Comparison of ENCODE assay signal across 12 mouse cellular contexts in genomic region chr16:94143325-94143724, GRCm38 (mm10). TPM values are rescaled to one million over a fixed set of nuclear protein-coding genes. Genes with fewer than 3 reads are reported as not detected.
DNase-seq lines count a peak whose midpoint lies in the region; ATAC-seq and TF ChIP-seq lines count a peak whose summit lies in the region.
"Had no signal": no experiment of that assay in that cellular context is flagged by ENCODE, and none has a peak within 500 bp of the region (broad histone marks: within the 10 kb centered on the region; RNA-seq: fewer than 3 reads in every experiment).

No protein-coding gene starts in this region.

- H3K4me3 ChIP-seq in lung, embryonic 14.5 days (ENCODE audit: low read depth, low read length): peak overlapping the region; percentile 1; the same call in 1 of the 2 replicates
- no peak overlapping the region for H3K4me3 ChIP-seq in forebrain, postnatal 0 days (ENCODE audit: low read depth, low read length)
- no peak overlapping the region for H3K4me3 ChIP-seq in midbrain, postnatal 0 days (ENCODE audit: low read depth, low read length)
- H3K4me3 ChIP-seq: myocyte had no signal

- H3K27me3 ChIP-seq in lung, embryonic 14.5 days (ENCODE audit: insufficient read depth, low read length): no peaks in the 10 kb centered on the region
- H3K27me3 ChIP-seq in forebrain, postnatal 0 days (ENCODE audit: insufficient read depth, low read length): no peaks in the 10 kb centered on the region
- H3K27me3 ChIP-seq in midbrain, postnatal 0 days (ENCODE audit: insufficient read depth, low read length): peaks cover 11% of the 10 kb centered on the region

- peaks cover 16% of the 10 kb centered on the region; the same call in 1 of the 2 replicates for H3K4me1 ChIP-seq in lung, embryonic 14.5 days (ENCODE audit: insufficient read depth)
- peaks cover 11% of the 10 kb centered on the region for H3K4me1 ChIP-seq in forebrain, postnatal 0 days (ENCODE audit: insufficient read depth)
- no peaks in the 10 kb centered on the region for H3K4me1 ChIP-seq in midbrain, postnatal 0 days (ENCODE audit: insufficient read depth, low read length)

- peak overlapping the region; percentile 38 for H3K4me2 ChIP-seq in lung, embryonic 14.5 days
- peak overlapping the region; percentile 21 for H3K4me2 ChIP-seq in forebrain, postnatal 0 days (ENCODE audit: low read depth)
- H3K4me2 ChIP-seq in midbrain, postnatal 0 days (ENCODE audit: low read depth, low read length, poor library complexity, severe bottlenecking): 0 out of 2 replicates have a peak overlapping the region, but pooled peaks have one; percentile 6

- ATAC-seq in lung, embryonic 14.5 days (ENCODE audit: insufficient read depth): peak; percentile 77
- peak; percentile 77 for ATAC-seq in forebrain, postnatal 0 days
- no peak for ATAC-seq in midbrain, postnatal 0 days (ENCODE audit: low FRiP score)

- no peaks in the 10 kb centered on the region for H3K9me3 ChIP-seq in lung, embryonic 14.5 days (ENCODE audit: low read depth, low read length)
- no peaks in the 10 kb centered on the region for H3K9me3 ChIP-seq in forebrain, postnatal 0 days (ENCODE audit: low read length)
- H3K9me3 ChIP-seq in midbrain, postnatal 0 days (ENCODE audit: low read length): no peaks in the 10 kb centered on the region

- intact Hi-C loops in left cerebral cortex, postnatal 10 days (cut with DNase I): no loop called here

- H3K27ac ChIP-seq in lung, embryonic 14.5 days (ENCODE audit: low read depth): no peak overlapping the region
- no peak overlapping the region for H3K27ac ChIP-seq in forebrain, postnatal 0 days (ENCODE audit: low read depth, low read length)
- no peak overlapping the region for H3K27ac ChIP-seq in midbrain, postnatal 0 days (ENCODE audit: low read depth, low read length)

- DNase-seq in embryo, embryonic 10 days (ENCODE audit: low spot score): peak; percentile 23
- DNase-seq in embryo, embryonic 9.5 days (ENCODE audit: extremely low spot score): no peak
- DNase-seq in lung, embryonic 14.5 days: peak; percentile 70
- no peak for DNase-seq in lung, postnatal 14 days
- peak; percentile 57 for DNase-seq in forebrain, postnatal 0 days
- DNase-seq in midbrain, postnatal 0 days (ENCODE audit: low spot score): no peak
- DNase-seq in layer of hippocampus, adult 11-12 months (ENCODE audit: low spot score): no peak
- DNase-seq in left cerebral cortex, postnatal 10 days (ENCODE audit: extremely low spot score in 1 of 2, low spot score in 2 of 2): no peak
- DNase-seq: cerebellum, adult 9-10 months had no signal

- H3K9ac ChIP-seq in lung, embryonic 14.5 days: peak overlapping the region; percentile 38; the same call in 1 of the 2 replicates
- H3K9ac ChIP-seq in forebrain, postnatal 0 days: no peak overlapping the region
- H3K9ac ChIP-seq in midbrain, postnatal 0 days (replicated peaks; ENCODE audit: low read length, poor library complexity, severe bottlenecking): no peak overlapping the region

- whole genome bisulfite sequencing in lung, embryonic 14.5 days: 8% methylated on average over 10 of the region's 10 CpGs
- 7% methylated on average over 10 of the region's 10 CpGs for WGBS in forebrain, postnatal 0 days
- 27% methylated on average over 10 of the region's 10 CpGs for WGBS in midbrain, postnatal 0 days

- no peaks in the 10 kb centered on the region for H3K36me3 ChIP-seq in lung, embryonic 14.5 days (ENCODE audit: insufficient read depth)
- no peaks in the 10 kb centered on the region for H3K36me3 ChIP-seq in forebrain, postnatal 0 days (ENCODE audit: insufficient read depth)
- no peaks in the 10 kb centered on the region for H3K36me3 ChIP-seq in midbrain, postnatal 0 days (ENCODE audit: insufficient read depth, low read length)

- TF ChIP-seq CTCF in lung, embryonic 14.5 days (IDR thresholded peaks at IDR 0.05; ENCODE audit: low read depth): no peak
- TF ChIP-seq CTCF in forebrain, postnatal 0 days (IDR thresholded peaks at IDR 0.05; ENCODE audit: low read depth): no peak
- no peak for TF ChIP-seq CTCF in midbrain, postnatal 0 days (IDR thresholded peaks at IDR 0.05)

RNA-seq across cellular contexts. Expression of gene Sim2, which starts 58.6 kb away (rescaled TPM):
- 0.04 TPM in 1 of 2 replicates, not detected in the other for polyA plus RNA-seq in lung, embryonic 14.5 days (2014; fragmentation: Nextera tagmentation; extraction: Ambion mirVana)
- 0.08 and 0.29 TPM in 2 replicates for total RNA-seq in forebrain, postnatal 0 days (2014; rRNA removed)
- polyA plus RNA-seq in forebrain, postnatal 0 days (2015; fragmentation: Nextera tagmentation; extraction: Ambion mirVana): 0.04 and 0.27 TPM in 2 replicates
- total RNA-seq in midbrain, postnatal 0 days (2014; rRNA removed): not detected in 2 replicates
- polyA plus RNA-seq in midbrain, postnatal 0 days (2015; fragmentation: Nextera tagmentation; extraction: Ambion mirVana): 0.05 and 0.10 TPM in 2 replicates
- under 1 TPM in 1 of 2 experiments, not detected in 1; 0.41 TPM for total RNA-seq in left cerebral cortex, postnatal 10 days (2021)
- total RNA-seq: liver, adult 2 months had no signal
- polyA plus RNA-seq: liver, adult 2 months; spleen, adult 2 months had no signal

Comparison
In these comparisons a context has a peak if more than half of its experiments do, and no peak if none do; other contexts are left out.
1. DNase-seq: peak in embryo, embryonic 10 days (single experiment), lung, embryonic 14.5 days (single experiment) and forebrain, postnatal 0 days (single experiment); none in embryo, embryonic 9.5 days (single experiment), lung, postnatal 14 days (single experiment), midbrain, postnatal 0 days (single experiment), layer of hippocampus, adult 11-12 months (single experiment) and left cerebral cortex, postnatal 10 days (0 of 2).
2. Peak in every context shown above with its lines, with median percentiles within 50 percentile points of each other: H3K4me2 ChIP-seq.